Mouse (Mus musculus) liver, embryonic 14.5 days (tissue): Measurements from ENCODE around the gene Mmp2.

Source experiments
- CTCF ChIP-seq: IDR thresholded peaks from 2 replicates; pipeline ENCODE4 v1.5.1; 2016; ENCODE audit warnings: antibody characterized with exemption, low read depth, control low read depth
- EP300 ChIP-seq: IDR thresholded peaks from 2 replicates; pipeline ENCODE4 v1.6.1; 2016; ENCODE audit warnings: antibody characterized with exemption, low read depth

- TF ChIP-seq CTCF (no peak), EP300 (no peak)
Measured at GRCm38 (mm10) chr8:92893870-92894269, 66.8 kb downstream of the Mmp2 start.
